Mouse (Mus musculus) brain, embryonic 18.5 days (tissue): Measurements from ENCODE around the gene Pabpc4.

Experiments
- DNase-seq: peaks from one replicate; pipeline ENCODE4 v3.0.0-alpha.2; 2012; ENCODE audit warnings: low read depth, low spot score

The Pabpc4 gene

GRCm38 (mm10) chr4:123342091-123342641 is 80.0 kb downstream of the Pabpc4 start:
- no peak for DNase-seq

- peak; percentile 3 for DNase-seq
Measured at GRCm38 (mm10) chr4:123342642-123343470, 80.7 kb downstream of the Pabpc4 start, which contains the start of gene Bmp8a. Bmp8a (minus strand) TSS chr4:123343252.

- no peak for DNase-seq
Measured at GRCm38 (mm10) chr4:123343471-123343789, 81.3 kb downstream of the Pabpc4 start.
